Mouse (Mus musculus): Measurements from ENCODE around the gene Sdhc.

- TF ChIP-seq CTCF (IDR thresholded peaks at IDR 0.05; ENCODE audit: low read depth) (no peak), EP300 (optimal IDR thresholded peaks at IDR 0.05) (no peak)
Observed at GRCm38 (mm10) chr1:171101033-171101432, 49.4 kb downstream of the Sdhc start.
